ENCODE assay signal across 8 mouse cellular contexts in genomic region chr8:105788241-105788640, GRCm38 (mm10). TPM values are rescaled to one million over a fixed set of nuclear protein-coding genes. Genes with fewer than 3 reads are reported as not detected.
DNase-seq lines count a peak whose midpoint lies in the region; ATAC-seq and TF ChIP-seq lines count a peak whose summit lies in the region.

No protein-coding gene starts in this region.

- peaks cover 9% of the 10 kb centered on the region for H3K4me1 ChIP-seq in heart, adult 2 months (ENCODE audit: control insufficient read depth, insufficient read depth, low read length)
- no peaks in the 10 kb centered on the region for H3K4me1 ChIP-seq in limb, embryonic 14.5 days (ENCODE audit: control insufficient read depth, insufficient read depth, low read length)

- H3K9ac ChIP-seq in heart, adult 2 months (ENCODE audit: low read depth, low read length): no peak overlapping the region
- no peak overlapping the region for H3K9ac ChIP-seq in limb, embryonic 14.5 days (ENCODE audit: low read depth, low read length, severe bottlenecking)

- no peak for ATAC-seq in limb, embryonic 14.5 days (ENCODE audit: low FRiP score, low read depth)

- TF ChIP-seq CTCF in heart, adult 2 months (IDR thresholded peaks at IDR 0.05): peak; percentile 89

- H3K27ac ChIP-seq in heart, adult 2 months: no peak overlapping the region
- no peak overlapping the region for H3K27ac ChIP-seq in limb, embryonic 14.5 days (replicated peaks; ENCODE audit: low read depth, low read length)

- no peak overlapping the region for H3K4me3 ChIP-seq in heart, adult 2 months
- H3K4me3 ChIP-seq in limb, embryonic 14.5 days (replicated peaks; ENCODE audit: low read length): no peak overlapping the region

- H3K9me3 ChIP-seq in limb, embryonic 14.5 days (ENCODE audit: control insufficient read depth, low read length): no peaks in the 10 kb centered on the region

- no peak for TF ChIP-seq EP300 in heart, adult 2 months (IDR thresholded peaks at IDR 0.05; ENCODE audit: insufficient read depth, low read depth, low read length)

- no peaks in the 10 kb centered on the region for H3K36me3 ChIP-seq in heart, adult 2 months (ENCODE audit: control insufficient read depth, insufficient read depth, low read length)
- peaks cover 28% of the 10 kb centered on the region for H3K36me3 ChIP-seq in limb, embryonic 14.5 days (ENCODE audit: control insufficient read depth, insufficient read depth, low read length)

- intact Hi-C loops in heart, adult 2 months (cut with DNase I): loop anchor here (2.0 kb wide), 1 partner anchor 73 kb away; no protein-coding TSS in a partner anchor

- H3K4me2 ChIP-seq in limb, embryonic 14.5 days (replicated peaks; ENCODE audit: low read depth, low read length, severe bottlenecking): no peak overlapping the region

- DNase-seq in heart, adult 2 months: peak in 1 of 2 experiments; percentile 63
- DNase-seq in heart, adult 9 months (ENCODE audit: low spot score in 2 of 2): no peak
- peak; percentile 74 for DNase-seq in testis, postnatal 10 days (ENCODE audit: low spot score)
- DNase-seq in testis, postnatal 14 days (ENCODE audit: low spot score): no peak
- DNase-seq in embryo, embryonic 10 days (ENCODE audit: low spot score): peak; percentile 65
- peak; percentile 27 for DNase-seq in limb, embryonic 14.5 days (ENCODE audit: low spot score)
- DNase-seq in retina, postnatal 7 days (ENCODE audit: low read depth, low spot score): peak; percentile 36
- no peak for DNase-seq in frontal cortex, postnatal 36 days (ENCODE audit: low spot score in 2 of 2)

- 94% methylated on average over 2 of the region's 2 CpGs for WGBS in heart, adult 2 months
- 97% methylated on average over 2 of the region's 2 CpGs for WGBS in limb, embryonic 14.5 days

- H3K79me2 ChIP-seq in heart, adult 2 months (replicated peaks; ENCODE audit: control insufficient read depth, insufficient read depth, low read length): no peaks in the 10 kb centered on the region

- H3K27me3 ChIP-seq in heart, adult 2 months (ENCODE audit: control insufficient read depth, insufficient read depth, low read length): no peaks in the 10 kb centered on the region
- no peaks in the 10 kb centered on the region for H3K27me3 ChIP-seq in limb, embryonic 14.5 days (ENCODE audit: control insufficient read depth, insufficient read depth, low read length)

- no peak for TF ChIP-seq POLR2A in heart, adult 2 months (IDR thresholded peaks at IDR 0.05; ENCODE audit: insufficient read depth, low read depth, low read length)
- TF ChIP-seq POLR2A in limb, embryonic 14.5 days (IDR thresholded peaks at IDR 0.05; ENCODE audit: borderline replicate concordance, extremely low read depth, insufficient read depth, insufficient read length): no peak

RNA-seq across cellular contexts. Expression of gene Gfod2, which starts 29.8 kb away (rescaled TPM):
- 1 to 10 TPM; 3.7 TPM for total RNA-seq in heart, adult 2 months (2021)
- polyA plus RNA-seq in heart, adult 2 months (2012; rRNA removed): 2.3 and 3.0 TPM in 2 replicates
- polyA plus RNA-seq in limb, embryonic 14.5 days (2012; rRNA removed): 10.5 and 11.7 TPM in 2 replicates
- 13.6 and 17.7 TPM in 2 replicates for polyA plus RNA-seq in limb, embryonic 14.5 days (2014; fragmentation: Nextera tagmentation; extraction: Ambion mirVana)

RNA-seq across cellular contexts. Expression of gene Ranbp10, which starts 38.9 kb away (rescaled TPM):
- 10 to 100 TPM; 18.0 to 18.5 TPM for total RNA-seq in heart, adult 2 months (2021)
- polyA plus RNA-seq in heart, adult 2 months (2012; rRNA removed): 20.0 and 22.3 TPM in 2 replicates
- polyA plus RNA-seq in limb, embryonic 14.5 days (2012; rRNA removed): 31.3 and 37.4 TPM in 2 replicates
- polyA plus RNA-seq in limb, embryonic 14.5 days (2014; fragmentation: Nextera tagmentation; extraction: Ambion mirVana): 12.2 and 15.0 TPM in 2 replicates

RNA-seq across cellular contexts. Expression of gene Tsnaxip1, which starts 39.3 kb away (rescaled TPM):
- total RNA-seq in heart, adult 2 months (2021): not detected
- polyA plus RNA-seq in heart, adult 2 months (2012; rRNA removed): 0.20 TPM in 1 of 2 replicates, not detected in the other
- polyA plus RNA-seq in limb, embryonic 14.5 days (2012; rRNA removed): 0.06 and 0.19 TPM in 2 replicates
- polyA plus RNA-seq in limb, embryonic 14.5 days (2014; fragmentation: Nextera tagmentation; extraction: Ambion mirVana): 0.18 and 0.62 TPM in 2 replicates

Comparison
In these comparisons a context has a peak if more than half of its experiments do, and no peak if none do; other contexts are left out.
1. DNase-seq: peak in testis, postnatal 10 days (single experiment), embryo, embryonic 10 days (single experiment), limb, embryonic 14.5 days (single experiment) and retina, postnatal 7 days (single experiment); none in heart, adult 9 months (0 of 2), testis, postnatal 14 days (single experiment) and frontal cortex, postnatal 36 days (0 of 2).